Mouse (Mus musculus): ENCODE data around the gene Pcbp3. TPM values are rescaled to one million over a fixed set of nuclear protein-coding genes. Genes with fewer than 3 reads are reported as not detected.

Pcbp3 gene
- polyA plus RNA-seq, 1 experiment from 2014 or later = 18.9 TPM

- DNase-seq (ENCODE audit: low spot score) (no peak), ATAC-seq (ENCODE audit: low read depth) (no peak)
- no peaks in the 10 kb centered on the region for H3K9me3 ChIP-seq (ENCODE audit: control insufficient read depth, low read length)
- no peaks in the 10 kb centered on the region; the same call in 1 of the 2 replicates for H3K36me3 ChIP-seq (ENCODE audit: control insufficient read depth, insufficient read depth, low read length)
- H3K4me3 ChIP-seq (ENCODE audit: low read depth, low read length) = no peak overlapping the region
- no peak overlapping the region for H3K27ac ChIP-seq (replicated peaks; ENCODE audit: low read depth, low read length)
- H3K4me1 ChIP-seq (ENCODE audit: control insufficient read depth, insufficient read depth, low read length) = no peaks in the 10 kb centered on the region
- H3K27me3 ChIP-seq (replicated peaks; ENCODE audit: control insufficient read depth, insufficient read depth, low read length) = no peaks in the 10 kb centered on the region
- no peak overlapping the region for H3K9ac ChIP-seq (ENCODE audit: low read depth, low read length)
- H3K4me2 ChIP-seq (ENCODE audit: low read depth, low read length) = no peak overlapping the region
- 80% methylated on average over 17 of the region's 17 CpGs for WGBS
These were observed 162.7 kb downstream of the Pcbp3 start for GRCm38 (mm10) chr10:76798751-76799585.

- ATAC-seq (ENCODE audit: low read depth) = no peak
- no peaks in the 10 kb centered on the region for H3K9me3 ChIP-seq (ENCODE audit: control insufficient read depth, low read length)
- H3K4me1 ChIP-seq (ENCODE audit: control insufficient read depth, insufficient read depth, low read length) = no peaks in the 10 kb centered on the region
- H3K4me3 ChIP-seq (ENCODE audit: low read depth, low read length) = no peak overlapping the region
- WGBS = 92% methylated on average over 3 of the region's 3 CpGs
- no peak overlapping the region for H3K4me2 ChIP-seq (ENCODE audit: low read depth, low read length)
- no peak for DNase-seq (ENCODE audit: low spot score)
- no peaks in the 10 kb centered on the region; the same call in 1 of the 2 replicates for H3K36me3 ChIP-seq (ENCODE audit: control insufficient read depth, insufficient read depth, low read length)
- H3K27me3 ChIP-seq (replicated peaks; ENCODE audit: control insufficient read depth, insufficient read depth, low read length) = no peaks in the 10 kb centered on the region
- no peak overlapping the region for H3K9ac ChIP-seq (ENCODE audit: low read depth, low read length)
- H3K27ac ChIP-seq (replicated peaks; ENCODE audit: low read depth, low read length) = no peak overlapping the region
These were observed 167.6 kb downstream of the Pcbp3 start for GRCm38 (mm10) chr10:76794102-76794501.

DNA sequence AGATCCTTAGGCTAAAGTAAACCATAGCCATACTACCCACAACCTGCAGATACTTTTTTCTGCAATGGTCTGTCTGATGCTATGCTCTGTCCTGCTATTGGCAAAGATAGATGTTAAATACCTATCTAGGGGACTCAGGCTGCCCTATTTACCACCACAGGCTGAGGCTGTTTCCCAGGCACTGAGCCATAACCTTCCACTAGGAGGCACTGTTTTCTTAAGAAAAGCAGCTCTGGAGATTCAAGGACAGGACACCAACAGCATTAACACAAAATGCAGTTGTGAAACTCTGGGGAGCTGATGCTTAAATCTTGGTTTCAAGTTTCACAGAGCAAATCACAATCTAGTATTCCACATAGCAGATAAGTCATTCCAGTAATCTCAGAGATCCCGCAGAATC lies 170.2 kb downstream of the Pcbp3 start:
- Histone ChIP-seq H3K36me3 (ENCODE audit: control insufficient read depth, insufficient read depth, low read length) (no peaks in the 10 kb centered on the region), H3K27ac (replicated peaks; ENCODE audit: low read depth, low read length) (no peak overlapping the region), H3K4me1 (ENCODE audit: control insufficient read depth, insufficient read depth, low read length) (no peaks in the 10 kb centered on the region), H3K9ac (ENCODE audit: low read depth, low read length) (no peak overlapping the region), H3K9me3 (ENCODE audit: control insufficient read depth, low read length) (no peaks in the 10 kb centered on the region), H3K27me3 (replicated peaks; ENCODE audit: control insufficient read depth, insufficient read depth, low read length) (no peaks in the 10 kb centered on the region), H3K4me3 (ENCODE audit: low read depth, low read length) (no peak overlapping the region), H3K4me2 (ENCODE audit: low read depth, low read length) (no peak overlapping the region)
- no peak for ATAC-seq (ENCODE audit: low read depth)
- WGBS = 56% methylated on average over 1 of the region's 1 CpGs
- peak; percentile 52 for DNase-seq (ENCODE audit: low spot score)

DNA sequence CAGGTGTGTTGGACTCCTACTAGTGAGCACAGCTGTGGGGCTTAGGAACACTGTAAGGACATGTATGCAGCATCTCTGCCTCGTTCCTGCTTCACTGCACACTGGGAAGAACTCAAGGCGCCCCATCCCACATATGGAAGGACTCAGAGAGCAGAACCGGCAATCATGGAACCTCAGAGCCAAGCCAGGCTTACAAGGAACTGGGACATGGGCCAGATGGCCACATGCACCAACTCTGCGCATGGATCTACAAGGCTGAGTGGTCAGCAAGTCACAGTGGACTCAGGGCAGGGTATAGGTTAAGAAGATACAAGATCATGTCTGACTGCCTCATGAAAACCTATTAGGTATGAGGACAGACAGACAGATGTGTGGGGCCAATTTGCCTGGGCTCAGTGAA lies 171.8 kb downstream of the Pcbp3 start:
- Histone ChIP-seq H3K9ac (ENCODE audit: low read depth, low read length) (no peak overlapping the region), H3K36me3 (ENCODE audit: control insufficient read depth, insufficient read depth, low read length) (no peaks in the 10 kb centered on the region), H3K4me3 (ENCODE audit: low read depth, low read length) (no peak overlapping the region), H3K4me1 (ENCODE audit: control insufficient read depth, insufficient read depth, low read length) (no peaks in the 10 kb centered on the region), H3K9me3 (ENCODE audit: control insufficient read depth, low read length) (no peaks in the 10 kb centered on the region), H3K27me3 (replicated peaks; ENCODE audit: control insufficient read depth, insufficient read depth, low read length) (no peaks in the 10 kb centered on the region), H3K27ac (replicated peaks; ENCODE audit: low read depth, low read length) (no peak overlapping the region), H3K4me2 (ENCODE audit: low read depth, low read length) (no peak overlapping the region)
- 69% methylated on average over 4 of the region's 4 CpGs for WGBS
- DNase-seq (ENCODE audit: low spot score) (no peak), ATAC-seq (ENCODE audit: low read depth) (no peak)

GRCm38 (mm10) chr10:76785312-76785711 lies 176.4 kb downstream of the Pcbp3 start:
- no peak for ATAC-seq (ENCODE audit: low read depth)
- H3K27me3 ChIP-seq (replicated peaks; ENCODE audit: control insufficient read depth, insufficient read depth, low read length) = no peaks in the 10 kb centered on the region
- no peak overlapping the region for H3K4me3 ChIP-seq (ENCODE audit: low read depth, low read length)
- no peak overlapping the region for H3K9ac ChIP-seq (ENCODE audit: low read depth, low read length)
- no peaks in the 10 kb centered on the region for H3K4me1 ChIP-seq (ENCODE audit: control insufficient read depth, insufficient read depth, low read length)
- 97% methylated on average over 6 of the region's 6 CpGs for WGBS
- H3K4me2 ChIP-seq (ENCODE audit: low read depth, low read length) = no peak overlapping the region
- no peak overlapping the region for H3K27ac ChIP-seq (replicated peaks; ENCODE audit: low read depth, low read length)
- H3K36me3 ChIP-seq (ENCODE audit: control insufficient read depth, insufficient read depth, low read length) = no peaks in the 10 kb centered on the region
- DNase-seq (ENCODE audit: low spot score) = no peak
- no peaks in the 10 kb centered on the region for H3K9me3 ChIP-seq (ENCODE audit: control insufficient read depth, low read length)

- Histone ChIP-seq H3K4me3 (ENCODE audit: low read depth, low read length) (no peak overlapping the region), H3K4me1 (ENCODE audit: control insufficient read depth, insufficient read depth, low read length) (no peaks in the 10 kb centered on the region), H3K27me3 (replicated peaks; ENCODE audit: control insufficient read depth, insufficient read depth, low read length) (no peaks in the 10 kb centered on the region), H3K36me3 (ENCODE audit: control insufficient read depth, insufficient read depth, low read length) (no peaks in the 10 kb centered on the region), H3K4me2 (ENCODE audit: low read depth, low read length) (no peak overlapping the region), H3K9ac (ENCODE audit: low read depth, low read length) (no peak overlapping the region), H3K27ac (replicated peaks; ENCODE audit: low read depth, low read length) (no peak overlapping the region), H3K9me3 (ENCODE audit: control insufficient read depth, low read length) (no peaks in the 10 kb centered on the region)
- no peak for DNase-seq (ENCODE audit: low spot score)
- ATAC-seq (ENCODE audit: low read depth) = no peak
- WGBS = 92% methylated on average over 5 of the region's 5 CpGs
These were observed 182.5 kb downstream of the Pcbp3 start for GRCm38 (mm10) chr10:76779225-76779624.

- DNase-seq (ENCODE audit: low spot score) = no peak
- H3K9ac ChIP-seq (ENCODE audit: low read depth, low read length) = no peak overlapping the region
- ATAC-seq (ENCODE audit: low read depth) = no peak
- H3K4me2 ChIP-seq (ENCODE audit: low read depth, low read length) = no peak overlapping the region
- H3K27me3 ChIP-seq (replicated peaks; ENCODE audit: control insufficient read depth, insufficient read depth, low read length) = no peaks in the 10 kb centered on the region
- peaks cover 9% of the 10 kb centered on the region; the same call in 1 of the 2 replicates for H3K36me3 ChIP-seq (ENCODE audit: control insufficient read depth, insufficient read depth, low read length)
- no peak overlapping the region for H3K4me3 ChIP-seq (ENCODE audit: low read depth, low read length)
- WGBS = 94% methylated on average over 3 of the region's 3 CpGs
- H3K9me3 ChIP-seq (ENCODE audit: control insufficient read depth, low read length) = no peaks in the 10 kb centered on the region
- no peak overlapping the region for H3K27ac ChIP-seq (replicated peaks; ENCODE audit: low read depth, low read length)
- no peaks in the 10 kb centered on the region for H3K4me1 ChIP-seq (ENCODE audit: control insufficient read depth, insufficient read depth, low read length)
These were observed 190.1 kb downstream of the Pcbp3 start for GRCm38 (mm10) chr10:76771624-76772023.

DNA sequence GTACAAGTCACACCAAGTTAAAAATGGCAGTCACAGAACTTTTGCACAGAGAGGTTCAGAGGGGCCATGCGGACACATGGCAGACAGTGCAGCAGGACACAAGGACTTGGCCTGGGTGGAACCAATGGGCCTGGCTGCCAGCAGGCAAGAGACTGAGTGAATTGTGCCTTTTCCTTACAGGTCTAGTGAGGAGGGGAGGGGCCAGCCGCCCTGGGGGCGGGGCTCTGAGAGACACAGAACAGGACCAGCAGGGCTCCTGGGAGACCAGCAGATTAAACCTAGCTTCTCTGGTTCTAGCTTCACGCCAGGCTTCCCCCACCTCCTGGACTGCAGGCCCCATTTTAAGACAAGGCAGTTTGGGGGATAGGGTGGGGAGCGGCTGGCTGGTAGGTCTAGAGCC lies 190.6 kb downstream of the Pcbp3 start:
- ATAC-seq (ENCODE audit: low read depth) (no peak), DNase-seq (ENCODE audit: low spot score) (no peak)
- no peaks in the 10 kb centered on the region for H3K27me3 ChIP-seq (replicated peaks; ENCODE audit: control insufficient read depth, insufficient read depth, low read length)
- H3K4me1 ChIP-seq (ENCODE audit: control insufficient read depth, insufficient read depth, low read length) = no peaks in the 10 kb centered on the region
- no peak overlapping the region for H3K4me3 ChIP-seq (ENCODE audit: low read depth, low read length)
- no peaks in the 10 kb centered on the region for H3K9me3 ChIP-seq (ENCODE audit: control insufficient read depth, low read length)
- no peak overlapping the region for H3K4me2 ChIP-seq (ENCODE audit: low read depth, low read length)
- no peak overlapping the region for H3K9ac ChIP-seq (ENCODE audit: low read depth, low read length)
- WGBS = 59% methylated on average over 5 of the region's 5 CpGs
- H3K36me3 ChIP-seq (ENCODE audit: control insufficient read depth, insufficient read depth, low read length) = peaks cover 9% of the 10 kb centered on the region; the same call in 1 of the 2 replicates
- no peak overlapping the region for H3K27ac ChIP-seq (replicated peaks; ENCODE audit: low read depth, low read length)

DNA sequence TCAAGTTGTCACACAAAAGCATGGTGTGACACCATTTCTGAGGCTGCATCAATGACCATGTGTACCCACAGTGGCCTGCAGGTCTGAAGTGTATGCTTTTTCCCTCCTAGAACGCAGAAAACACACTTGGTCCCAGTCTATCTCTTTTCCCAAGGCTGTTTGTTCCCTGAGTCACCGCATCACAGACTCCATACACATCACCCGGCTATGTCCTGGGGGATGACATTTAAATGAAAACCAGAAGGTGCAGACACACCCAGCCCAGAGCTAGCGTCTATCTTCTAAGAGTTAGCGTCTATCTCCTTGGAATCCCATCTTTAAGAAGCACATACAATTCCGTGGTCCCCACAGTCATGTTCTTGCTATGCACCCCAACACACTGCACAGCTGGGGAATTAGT lies 192.1 kb downstream of the Pcbp3 start:
- Histone ChIP-seq H3K4me2 (ENCODE audit: low read depth, low read length) (no peak overlapping the region), H3K36me3 (ENCODE audit: control insufficient read depth, insufficient read depth, low read length) (peaks cover 9% of the 10 kb centered on the region; the same call in 1 of the 2 replicates), H3K9ac (ENCODE audit: low read depth, low read length) (no peak overlapping the region), H3K27me3 (replicated peaks; ENCODE audit: control insufficient read depth, insufficient read depth, low read length) (no peaks in the 10 kb centered on the region), H3K9me3 (ENCODE audit: control insufficient read depth, low read length) (no peaks in the 10 kb centered on the region), H3K4me1 (ENCODE audit: control insufficient read depth, insufficient read depth, low read length) (no peaks in the 10 kb centered on the region), H3K27ac (replicated peaks; ENCODE audit: low read depth, low read length) (no peak overlapping the region), H3K4me3 (ENCODE audit: low read depth, low read length) (no peak overlapping the region)
- ATAC-seq (ENCODE audit: low read depth) (no peak), DNase-seq (ENCODE audit: low spot score) (no peak)
- 67% methylated on average over 6 of the region's 6 CpGs for WGBS
